Mouse (Mus musculus) liver, embryonic 16.5 days (tissue): ENCODE data around the gene Btbd19. TPM values are rescaled to one million over a fixed set of nuclear protein-coding genes. Genes with fewer than 3 reads are reported as not detected.

Experiments
- ATAC-seq: fragments of 200-750 bp; cut with Nextera tagmentation; 2 replicates; pipeline ENCODE4 v1.8.0; 2017; ENCODE audit warnings: low read depth, mild to moderate bottlenecking, moderate number of reproducible peaks, moderate library complexity
- H3K27ac ChIP-seq: fragments of 300-500 bp; sonication (generic); 2 replicates; pipeline ENCODE4 v1.5.1; 2014; ENCODE audit warnings: mild to moderate bottlenecking, low read length
- H3K27me3 ChIP-seq: fragments of 300-500 bp; sonication (generic); 2 replicates; pipeline ENCODE4 v1.6.1; 2014; ENCODE audit warnings: low read depth, low read length, mixed read lengths; ENCODE audit not compliant: control insufficient read depth, insufficient read depth
- H3K36me3 ChIP-seq: fragments of 300-500 bp; sonication (generic); 2 replicates; pipeline ENCODE4 v1.6.1; 2014; ENCODE audit warnings: mild to moderate bottlenecking; ENCODE audit not compliant: control insufficient read depth, insufficient read depth
- H3K4me1 ChIP-seq: fragments of 300-500 bp; sonication (generic); 2 replicates; pipeline ENCODE4 v1.6.1; 2014; ENCODE audit warnings: low read depth, low read length, mixed read lengths; ENCODE audit not compliant: control insufficient read depth
- H3K4me2 ChIP-seq: fragments of 300-500 bp; sonication (generic); 2 replicates; pipeline ENCODE4 v1.6.1; 2014; ENCODE audit warnings: low read depth, low read length, mixed read lengths
- H3K4me3 ChIP-seq: fragments of 300-500 bp; sonication (generic); 2 replicates; pipeline ENCODE4 v1.5.1; 2014; ENCODE audit warnings: low read depth, mild to moderate bottlenecking, low read length
- H3K9ac ChIP-seq: fragments of 300-500 bp; sonication (generic); 2 replicates; pipeline ENCODE4 v1.6.1; 2014; ENCODE audit warnings: low read depth, low read length
- H3K9me3 ChIP-seq: fragments of 300-500 bp; sonication (generic); replicated peaks from 2 replicates; pipeline ENCODE4 v1.6.1; 2016; ENCODE audit warnings: low read length; ENCODE audit not compliant: control insufficient read depth
- WGBS: fragments of 180-500 bp; shearing (Covaris S2); extraction: QIAGEN DNeasy Blood & Tissue Kit; methylation state at CpG from one replicate; pipeline ENCODE4 v1.1.7; 2014; ENCODE audit not compliant: insufficient replicate concordance; 5-methylcytosine and 5-hydroxymethylcytosine counted together
- polyA plus RNA-seq: library from polyadenylated mRNA; unstranded; fragments of >200 nt; fragmentation: Nextera tagmentation; extraction: Ambion mirVana; gene quantifications from 2 replicates; pipeline ENCODE4 v1.2.1, GENCODE M21; 2015

Btbd19 gene
- polyA plus RNA-seq, 1 experiment from 2014 or later, result 1.5 TPM

DNA sequence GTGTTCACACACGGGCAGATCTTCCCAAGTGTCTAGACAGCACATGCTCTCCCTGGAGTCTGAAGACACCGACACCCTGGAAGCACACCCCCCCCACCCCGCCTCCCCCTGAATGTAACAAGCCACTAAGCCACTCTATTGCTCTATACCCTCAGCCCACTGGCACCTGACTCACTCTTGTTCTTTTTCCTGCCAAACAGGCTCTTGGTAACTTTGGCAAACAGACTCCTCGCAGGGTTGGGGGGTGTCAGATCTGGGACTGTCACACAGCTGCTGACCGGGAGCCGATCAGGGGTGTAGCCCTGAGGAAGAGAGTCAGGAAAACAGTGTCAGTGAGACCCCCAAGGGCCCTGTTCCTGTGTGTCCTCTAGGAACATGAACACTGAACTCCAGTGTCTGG, 5.7 kb upstream of the Btbd19 start:
- WGBS, result 71% methylated on average over 6 of the region's 6 CpGs
- no peak overlapping the region for H3K9ac ChIP-seq

GRCm38 (mm10) chr4:117130790-117131189, 5.3 kb upstream of the Btbd19 start:
- Histone ChIP-seq H3K27ac (no peak overlapping the region), H3K27me3 (peaks cover 21% of the 10 kb centered on the region), H3K4me2 (no peak overlapping the region), H3K9ac (no peak overlapping the region), H3K9me3 (no peaks in the 10 kb centered on the region), H3K36me3 (no peaks in the 10 kb centered on the region), H3K4me3 (no peak overlapping the region), H3K4me1 (peaks cover 26% of the 10 kb centered on the region)
- WGBS, result 82% methylated on average over 6 of the region's 6 CpGs
- no peak for ATAC-seq

More for the DNA sequence above, 5.7 kb upstream of the Btbd19 start:
- Histone ChIP-seq H3K27ac (no peak overlapping the region), H3K27me3 (peaks cover 21% of the 10 kb centered on the region), H3K4me1 (peaks cover 27% of the 10 kb centered on the region), H3K9me3 (no peaks in the 10 kb centered on the region), H3K4me2 (no peak overlapping the region), H3K36me3 (no peaks in the 10 kb centered on the region), H3K4me3 (no peak overlapping the region)
- ATAC-seq, result no peak

DNA sequence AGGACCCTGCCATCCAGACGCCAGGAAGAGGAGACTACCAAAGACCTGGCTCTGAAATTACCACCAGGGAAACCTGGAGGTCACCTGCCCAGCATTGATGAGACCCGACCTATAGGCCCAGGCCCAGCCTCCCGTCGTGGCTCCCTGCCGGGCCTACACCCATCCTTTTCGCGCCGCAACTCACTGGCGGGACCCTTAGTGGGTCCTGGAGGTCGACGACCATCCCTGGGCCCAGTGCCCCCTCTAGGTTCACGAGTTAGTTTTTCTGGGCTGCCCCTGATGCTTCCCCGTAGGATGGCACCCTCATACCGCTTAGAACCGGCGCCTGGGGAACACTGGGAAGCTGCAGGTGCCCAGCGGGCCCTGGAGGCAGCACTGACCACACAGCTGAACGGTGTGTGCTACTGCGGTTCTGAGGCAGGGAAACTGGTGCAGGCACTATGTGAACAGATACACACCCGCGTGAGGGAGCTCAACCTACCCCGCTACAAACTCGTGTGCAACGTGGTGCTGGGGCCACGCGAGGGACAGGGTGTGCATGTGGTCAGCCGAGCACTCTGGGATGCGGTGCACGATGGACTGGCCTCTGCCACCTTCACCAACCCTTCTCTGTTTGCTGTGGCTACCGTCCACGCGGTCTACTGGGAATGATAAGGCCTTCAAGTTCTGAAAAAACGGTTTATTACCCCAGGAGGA, 2.6 kb upstream of the Btbd19 start:
- WGBS, result 80% methylated on average over 33 of the region's 33 CpGs
- no peak for ATAC-seq
- peaks cover 15% of the 10 kb centered on the region for H3K27me3 ChIP-seq
- H3K9me3 ChIP-seq, result no peaks in the 10 kb centered on the region
- no peaks in the 10 kb centered on the region for H3K36me3 ChIP-seq
- no peak overlapping the region for H3K4me2 ChIP-seq
- no peak overlapping the region for H3K27ac ChIP-seq
- peaks cover 28% of the 10 kb centered on the region for H3K4me1 ChIP-seq
- H3K4me3 ChIP-seq, result no peak overlapping the region
- no peak overlapping the region for H3K9ac ChIP-seq

GRCm38 (mm10) chr4:117126675-117127290, 1.3 kb upstream of the Btbd19 start, which contains the start of gene Tctex1d4:
Gene Tctex1d4 (plus strand): TSS chr4:117126794.
- Histone ChIP-seq H3K36me3 (no peaks in the 10 kb centered on the region), H3K27ac (peak within 1 kb of the TSS; percentile 39), H3K4me1 (peaks cover 20% of the 10 kb centered on the region), H3K4me3 (no peak within 1 kb of the TSS), H3K27me3 (peaks cover 4% of the 10 kb centered on the region; the same call in 1 of the 2 replicates), H3K4me2 (no peak within 1 kb of the TSS), H3K9me3 (no peaks in the 10 kb centered on the region), H3K9ac (peak within 1 kb of the TSS; percentile 20; the same call in 1 of the 2 replicates)
- ATAC-seq, result no peak
- 62% methylated on average over 9 of the region's 9 CpGs for WGBS

DNA sequence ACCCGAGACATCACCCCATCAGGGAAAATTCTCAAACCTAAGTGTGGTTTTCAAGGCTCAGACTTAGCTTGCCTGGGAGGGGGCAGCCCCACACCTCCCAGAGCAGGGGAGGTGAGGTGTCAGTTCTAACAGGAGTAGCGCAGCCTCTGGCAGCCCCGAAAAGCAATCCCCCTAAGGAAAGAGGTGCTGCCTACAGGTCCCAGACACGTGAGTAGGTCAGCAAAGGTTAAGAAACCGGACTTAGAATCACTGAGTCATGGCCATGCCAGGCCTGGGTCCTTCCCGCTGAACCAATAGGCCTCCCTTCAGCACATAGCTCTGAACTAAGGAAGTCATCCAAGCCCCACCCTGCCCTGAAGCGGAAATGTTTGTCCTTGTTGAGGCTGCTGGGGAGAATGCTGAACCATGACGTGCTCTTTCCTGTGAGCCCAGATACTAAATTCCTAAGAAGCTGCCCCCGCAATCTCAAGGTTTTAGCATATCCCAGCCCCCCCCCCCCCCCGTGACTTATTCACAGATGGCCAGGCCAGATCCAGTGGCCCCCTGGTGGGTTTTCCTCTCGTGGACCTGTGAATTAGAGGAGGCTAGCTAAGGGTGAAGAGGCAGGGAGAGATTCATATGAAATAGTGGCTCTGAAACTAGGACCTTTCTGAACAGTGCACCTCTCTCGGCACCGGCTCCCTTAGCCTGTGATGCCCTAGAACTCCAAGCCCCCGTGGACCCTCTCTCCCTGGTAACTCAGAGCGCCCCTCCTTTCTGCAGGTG, 567 bp upstream of the Btbd19 start:
- ATAC-seq, result peak; percentile 53
- no peaks in the 10 kb centered on the region for H3K27me3 ChIP-seq
- 32% methylated on average over 15 of the region's 15 CpGs for WGBS
- H3K4me1 ChIP-seq, result peaks cover 25% of the 10 kb centered on the region
- H3K9ac ChIP-seq, result peak overlapping the region; percentile 20; the same call in 1 of the 2 replicates
- H3K4me3 ChIP-seq, result no peak overlapping the region
- H3K9me3 ChIP-seq, result no peaks in the 10 kb centered on the region
- H3K36me3 ChIP-seq, result no peaks in the 10 kb centered on the region
- H3K27ac ChIP-seq, result peak overlapping the region; percentile 39
- no peak overlapping the region for H3K4me2 ChIP-seq

GRCm38 (mm10) chr4:117124518-117125347, 792 bp downstream of the Btbd19 start:
- H3K4me2 ChIP-seq, result peak overlapping the region; percentile 42
- no peaks in the 10 kb centered on the region for H3K9me3 ChIP-seq
- peak overlapping the region; percentile 39 for H3K27ac ChIP-seq
- H3K9ac ChIP-seq, result 0 out of 2 replicates have a peak overlapping the region, but pooled peaks have one; percentile 20
- H3K27me3 ChIP-seq, result no peaks in the 10 kb centered on the region
- H3K4me1 ChIP-seq, result peaks cover 29% of the 10 kb centered on the region
- H3K4me3 ChIP-seq, result no peak overlapping the region
- no peak for ATAC-seq
- WGBS, result 12% methylated on average over 14 of the region's 14 CpGs
- H3K36me3 ChIP-seq, result no peaks in the 10 kb centered on the region

DNA sequence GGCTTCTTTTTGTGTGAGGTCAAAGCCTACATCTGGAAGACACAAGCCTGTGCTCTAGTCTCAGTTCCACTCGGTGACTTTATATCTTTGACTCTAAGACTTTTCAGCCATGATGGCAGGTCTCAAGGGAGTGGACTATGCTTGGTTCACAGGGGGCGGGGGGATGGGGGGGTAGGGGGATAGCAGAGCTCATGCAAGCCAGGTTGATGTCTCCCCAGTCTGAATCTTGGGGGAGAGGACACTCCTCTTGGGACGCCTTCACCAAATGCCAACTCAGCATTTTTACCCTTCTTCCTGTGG, 1.4 kb downstream of the Btbd19 start:
- Histone ChIP-seq H3K4me2 (0 out of 2 replicates have a peak overlapping the region, but pooled peaks have one; percentile 42), H3K9ac (no peak overlapping the region), H3K9me3 (no peaks in the 10 kb centered on the region), H3K27me3 (no peaks in the 10 kb centered on the region), H3K36me3 (no peaks in the 10 kb centered on the region), H3K27ac (peak overlapping the region; percentile 39), H3K4me3 (no peak overlapping the region), H3K4me1 (peaks cover 30% of the 10 kb centered on the region)
- 43% methylated on average over 3 of the region's 3 CpGs for WGBS
- no peak for ATAC-seq

DNA sequence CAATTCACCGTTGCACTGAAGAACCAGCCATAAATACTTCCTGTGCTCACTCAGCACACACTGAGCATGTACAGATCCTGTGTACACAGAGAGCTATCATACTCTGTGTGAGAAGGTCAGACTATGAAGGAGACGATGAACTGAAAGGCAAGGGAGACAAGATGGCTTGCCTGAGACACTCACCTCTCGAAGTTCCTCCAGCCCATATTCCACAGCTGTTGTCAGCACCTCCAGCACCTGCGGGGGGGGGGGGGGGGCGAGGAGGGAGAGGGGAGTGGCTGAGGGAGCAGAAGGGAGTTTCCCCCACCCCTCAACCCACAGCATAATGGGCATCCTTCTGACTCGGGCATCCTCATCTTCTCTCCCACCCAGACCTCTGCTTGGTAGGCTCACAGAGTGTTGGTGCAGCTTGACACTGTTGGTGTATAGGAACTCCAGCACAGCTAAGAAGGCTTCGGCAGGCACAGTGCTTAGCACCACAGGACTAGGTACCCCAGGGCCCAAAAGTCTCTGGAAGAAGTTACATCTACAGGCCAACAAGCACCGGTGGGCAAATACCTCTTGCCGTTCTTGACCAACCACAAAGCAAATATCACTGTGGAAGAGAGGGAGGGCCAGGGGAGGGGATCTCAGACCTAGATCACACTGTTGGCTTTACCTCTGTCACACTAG, 1.8 kb downstream of the Btbd19 start:
- no peaks in the 10 kb centered on the region for H3K36me3 ChIP-seq
- H3K4me1 ChIP-seq, result peaks cover 30% of the 10 kb centered on the region
- no peak overlapping the region for H3K4me3 ChIP-seq
- no peaks in the 10 kb centered on the region for H3K27me3 ChIP-seq
- 52% methylated on average over 8 of the region's 9 CpGs for WGBS
- H3K9me3 ChIP-seq, result no peaks in the 10 kb centered on the region
- H3K9ac ChIP-seq, result no peak overlapping the region
- no peak overlapping the region for H3K27ac ChIP-seq
- no peak for ATAC-seq
- no peak overlapping the region for H3K4me2 ChIP-seq
